In the genomic region with DNA sequence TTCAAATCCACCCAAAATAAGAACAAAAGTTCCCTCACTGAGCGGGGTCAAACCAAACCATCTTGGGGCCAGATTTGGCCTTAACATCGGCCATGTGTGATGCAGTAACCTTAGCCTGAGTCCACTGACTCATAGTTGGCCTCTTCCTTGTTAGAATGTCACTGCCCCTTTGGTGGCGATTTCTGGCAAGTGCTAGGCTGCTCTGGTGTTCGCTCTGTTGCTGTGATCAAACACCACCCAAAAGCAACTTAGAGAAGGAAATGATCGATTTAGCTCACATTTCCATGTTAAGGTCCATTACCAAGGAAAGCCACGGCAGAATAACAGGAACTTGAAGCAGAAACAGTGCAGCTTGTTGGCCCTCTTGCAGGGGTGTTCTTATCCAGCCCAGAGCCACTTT, we compare ENCODE assay signal across 28 mouse cellular contexts. TPM values are rescaled to one million over a fixed set of nuclear protein-coding genes. Genes with fewer than 3 reads are reported as not detected.
DNase-seq lines count a peak whose midpoint lies in the region; ATAC-seq lines count a peak whose summit lies in the region.
"Had no signal": no experiment of that assay in that cellular context is flagged by ENCODE, and none has a peak within 500 bp of the region (broad histone marks: within the 10 kb centered on the region; RNA-seq: fewer than 3 reads in every experiment).

No protein-coding gene starts in this region.

- H3K9ac ChIP-seq in midbrain, embryonic 11.5 days (ENCODE audit: low read length): no peak overlapping the region
- H3K9ac ChIP-seq in midbrain, embryonic 15.5 days: no peak overlapping the region
- H3K9ac ChIP-seq: forebrain, embryonic 13.5 days; heart, embryonic 13.5 days; hindbrain, embryonic 13.5 days; midbrain, embryonic 13.5 days had no signal

- WGBS in midbrain, embryonic 11.5 days: 86% methylated on average over 6 of the region's 6 CpGs
- 88% methylated on average over 6 of the region's 6 CpGs for WGBS in midbrain, embryonic 15.5 days

- no peak for ATAC-seq in midbrain, embryonic 11.5 days (ENCODE audit: low FRiP score)
- ATAC-seq in midbrain, embryonic 15.5 days (replicated peaks): no peak
- ATAC-seq: forebrain, embryonic 13.5 days; intestine, embryonic 16.5 days; midbrain, embryonic 13.5 days had no signal

- no peak overlapping the region for H3K27ac ChIP-seq in midbrain, embryonic 11.5 days (ENCODE audit: low read depth, low read length)
- H3K27ac ChIP-seq in midbrain, embryonic 15.5 days: no peak overlapping the region
- H3K27ac ChIP-seq: forebrain, embryonic 13.5 days; heart, embryonic 13.5 days; hindbrain, embryonic 13.5 days; kidney, postnatal 0 days; midbrain, embryonic 13.5 days had no signal

- H3K9me3 ChIP-seq in midbrain, embryonic 11.5 days (ENCODE audit: control insufficient read depth, low read length): no peaks in the 10 kb centered on the region
- H3K9me3 ChIP-seq in midbrain, embryonic 15.5 days: no peaks in the 10 kb centered on the region
- H3K9me3 ChIP-seq: forebrain, embryonic 13.5 days; heart, embryonic 13.5 days; hindbrain, embryonic 13.5 days; midbrain, embryonic 13.5 days had no signal

- no peak overlapping the region for H3K4me3 ChIP-seq in midbrain, embryonic 11.5 days (ENCODE audit: low read depth, low read length)
- no peak overlapping the region for H3K4me3 ChIP-seq in midbrain, embryonic 15.5 days
- H3K4me3 ChIP-seq: forebrain, embryonic 13.5 days; heart, embryonic 13.5 days; hindbrain, embryonic 13.5 days; megakaryocyte, embryonic 14.5 days; midbrain, embryonic 13.5 days had no signal

- DNase-seq in gastrocnemius, adult 18-20 months (ENCODE audit: low spot score): peak; percentile 49
- DNase-seq in gastrocnemius, postnatal 4 days (ENCODE audit: low spot score in 2 of 2): no peak
- peak; percentile 26 for DNase-seq in heart, adult 8-10 months (ENCODE audit: low spot score)
- no peak for DNase-seq in heart, postnatal 4 days
- DNase-seq in midbrain, embryonic 11.5 days (ENCODE audit: low spot score, missing footprints): peak; percentile 2
- no peak for DNase-seq in left cerebral cortex, adult 8-10 months (ENCODE audit: low spot score in 2 of 2)
- DNase-seq: B cell, adult 2 months; cerebellum, adult 11 months; cerebellum, adult 9-10 months; cerebellum, postnatal 36 days; kidney, adult 8-10 months; layer of hippocampus, postnatal 36 days; liver; lung, postnatal 4 days; thymus, postnatal 4 days had no signal

- 0 out of 2 replicates have a peak, but pooled peaks cover 2% of the 10 kb centered on the region for H3K4me1 ChIP-seq in midbrain, embryonic 11.5 days (ENCODE audit: control insufficient read depth, insufficient read depth, low read length)
- H3K4me1 ChIP-seq in midbrain, embryonic 15.5 days: peaks cover 4% of the 10 kb centered on the region

- no peaks in the 10 kb centered on the region for H3K36me3 ChIP-seq in midbrain, embryonic 11.5 days (ENCODE audit: control insufficient read depth, insufficient read depth, low read length)
- H3K36me3 ChIP-seq in midbrain, embryonic 15.5 days (replicated peaks): no peaks in the 10 kb centered on the region
- H3K36me3 ChIP-seq: heart, embryonic 13.5 days; hindbrain, embryonic 13.5 days; midbrain, embryonic 13.5 days had no signal

- no peak overlapping the region for H3K4me2 ChIP-seq in midbrain, embryonic 11.5 days
- H3K4me2 ChIP-seq in midbrain, embryonic 15.5 days: no peak overlapping the region
- H3K4me2 ChIP-seq: forebrain, embryonic 13.5 days; heart, embryonic 13.5 days; hindbrain, embryonic 13.5 days; midbrain, embryonic 13.5 days had no signal

- peaks cover 5% of the 10 kb centered on the region for H3K27me3 ChIP-seq in midbrain, embryonic 11.5 days (ENCODE audit: control insufficient read depth, insufficient read depth, low read length)
- peaks cover 7% of the 10 kb centered on the region for H3K27me3 ChIP-seq in midbrain, embryonic 15.5 days (replicated peaks)

RNA-seq across cellular contexts. Expression of gene Slc16a9, which starts 5.9 kb away (rescaled TPM):
- 10 to 100 TPM in 1 of 2 experiments, 1 to 10 TPM in 1; 9.1 to 10.2 TPM for total RNA-seq in gastrocnemius, adult 18-20 months (2021)
- 1 to 10 TPM; 3.2 to 3.7 TPM for total RNA-seq in gastrocnemius, postnatal 4 days (2021)
- total RNA-seq in heart, adult 8-10 months (2022): 1 to 10 TPM; 2.3 to 4.3 (median 3.8) TPM
- 1 to 10 TPM; 1.4 to 1.9 TPM for total RNA-seq in heart, postnatal 4 days (2021)
- 0.29 and 0.48 TPM in 2 replicates for polyA plus RNA-seq in midbrain, embryonic 11.5 days (2014; fragmentation: Nextera tagmentation; extraction: Ambion mirVana)
- polyA plus RNA-seq in midbrain, embryonic 15.5 days (2015; fragmentation: Nextera tagmentation; extraction: Ambion mirVana): 2.7 and 2.9 TPM in 2 replicates
- 1 to 10 TPM; 1.7 to 3.0 (median 2.1) TPM for total RNA-seq in left cerebral cortex, adult 8-10 months (2022)
- total RNA-seq: monocyte, adult 5-6 weeks had no signal

RNA-seq across cellular contexts. Expression of gene Mrln, which starts 46.3 kb away (rescaled TPM):
- 100 to 1,000 TPM; 203 to 226 TPM for total RNA-seq in gastrocnemius, adult 18-20 months (2021)
- total RNA-seq in gastrocnemius, postnatal 4 days (2021): 100 to 1,000 TPM; 151 to 157 TPM
- 1 to 10 TPM; 1.9 to 4.2 (median 3.0) TPM for total RNA-seq in heart, adult 8-10 months (2022)
- under 1 TPM; 0.71 to 0.92 TPM for total RNA-seq in heart, postnatal 4 days (2021)
- 0.65 TPM in 1 of 2 replicates, not detected in the other for polyA plus RNA-seq in midbrain, embryonic 11.5 days (2014; fragmentation: Nextera tagmentation; extraction: Ambion mirVana)
- polyA plus RNA-seq in midbrain, embryonic 15.5 days (2015; fragmentation: Nextera tagmentation; extraction: Ambion mirVana): 1.2 and 1.9 TPM in 2 replicates
- not detected for total RNA-seq in left cerebral cortex, adult 8-10 months (2022)
- total RNA-seq: granulocyte monocyte progenitor cell, adult 5-6 weeks; left cerebral cortex, postnatal 14 days; monocyte, adult 5-6 weeks had no signal
- polyA plus RNA-seq: forebrain, embryonic 13.5 days; large intestine, adult 2 months; midbrain, embryonic 13.5 days; small intestine, adult 2 months had no signal

Comparison
In these comparisons a context has a peak if more than half of its experiments do, and no peak if none do; other contexts are left out.
1. DNase-seq: peak in gastrocnemius, adult 18-20 months (single experiment), heart, adult 8-10 months (single experiment) and midbrain, embryonic 11.5 days (single experiment); none in gastrocnemius, postnatal 4 days (0 of 2), heart, postnatal 4 days (single experiment) and left cerebral cortex, adult 8-10 months (0 of 2).
2. RNA of gene Mrln, which starts 46.3 kb away (total RNA-seq): 203 to 226 TPM in gastrocnemius, adult 18-20 months and 151 to 157 TPM in gastrocnemius, postnatal 4 days; 1.9 to 4.2 TPM in heart, adult 8-10 months, 0.71 to 0.92 TPM in heart, postnatal 4 days and not detected in left cerebral cortex, adult 8-10 months; every median in the first group is over 10 times any median in the second.